Mouse (Mus musculus): ENCODE data around the gene Lrp5. TPM values are rescaled to one million over a fixed set of nuclear protein-coding genes. Genes with fewer than 3 reads are reported as not detected.

Gene Lrp5
- polyA plus RNA-seq, 1 experiment from 2014 or later = 2.3 TPM

GRCm38 (mm10) chr19:3539456-3539855 lies 146.9 kb downstream of the Lrp5 start:
- no peaks in the 10 kb centered on the region for H3K27me3 ChIP-seq
- no peak overlapping the region for H3K4me2 ChIP-seq (replicated peaks)
- H3K4me3 ChIP-seq = no peak overlapping the region
- no peaks in the 10 kb centered on the region; the same call in 1 of the 2 replicates for H3K4me1 ChIP-seq
- 93% methylated on average over 5 of the region's 5 CpGs for WGBS
- H3K9ac ChIP-seq (replicated peaks) = no peak overlapping the region
- no peak overlapping the region for H3K27ac ChIP-seq (replicated peaks)
- H3K36me3 ChIP-seq = peaks cover 10% of the 10 kb centered on the region; the same call in 1 of the 2 replicates
- no peaks in the 10 kb centered on the region for H3K9me3 ChIP-seq
- ATAC-seq (replicated peaks) = no peak

- 93% methylated on average over 6 of the region's 6 CpGs for WGBS
- Histone ChIP-seq H3K9me3 (no peaks in the 10 kb centered on the region), H3K4me2 (replicated peaks) (no peak overlapping the region), H3K4me1 (no peaks in the 10 kb centered on the region), H3K36me3 (peaks cover 10% of the 10 kb centered on the region; the same call in 1 of the 2 replicates), H3K27me3 (no peaks in the 10 kb centered on the region), H3K4me3 (no peak overlapping the region), H3K27ac (replicated peaks) (no peak overlapping the region), H3K9ac (replicated peaks) (no peak overlapping the region)
- ATAC-seq (replicated peaks) = no peak
These were observed 148.7 kb downstream of the Lrp5 start for GRCm38 (mm10) chr19:3537658-3538057.

GRCm38 (mm10) chr19:3534945-3535344 lies 151.4 kb downstream of the Lrp5 start:
- H3K27me3 ChIP-seq = no peaks in the 10 kb centered on the region
- WGBS = 89% methylated on average over 3 of the region's 3 CpGs
- H3K4me2 ChIP-seq (replicated peaks) = no peak overlapping the region
- no peaks in the 10 kb centered on the region for H3K4me1 ChIP-seq
- H3K4me3 ChIP-seq = no peak overlapping the region
- 0 out of 2 replicates have a peak, but pooled peaks cover 2% of the 10 kb centered on the region for H3K36me3 ChIP-seq
- ATAC-seq (replicated peaks) = no peak
- no peak overlapping the region for H3K9ac ChIP-seq (replicated peaks)
- no peaks in the 10 kb centered on the region for H3K9me3 ChIP-seq
- H3K27ac ChIP-seq (replicated peaks) = no peak overlapping the region

Other genes with a start within 250 kb of the Lrp5 start
- 62.5 and 69.6 TPM in 2 replicates for gene Ppp6r3, start 110.8 kb downstream of the Lrp5 start, polyA plus RNA-seq (2015; fragmentation: Nextera tagmentation; extraction: Ambion mirVana)
- 31.3 and 35.1 TPM in 2 replicates for gene 1810055G02Rik, start 21.7 kb upstream of the Lrp5 start, polyA plus RNA-seq (2015; fragmentation: Nextera tagmentation; extraction: Ambion mirVana)
- 52.3 and 62.9 TPM in 2 replicates for gene Kmt5b, start 80.9 kb upstream of the Lrp5 start, polyA plus RNA-seq (2015; fragmentation: Nextera tagmentation; extraction: Ambion mirVana)
- gene Chka, start 165.2 kb upstream of the Lrp5 start, polyA plus RNA-seq (2015; fragmentation: Nextera tagmentation; extraction: Ambion mirVana) = 62.4 and 62.5 TPM in 2 replicates
- gene Tcirg1, start 220.6 kb upstream of the Lrp5 start, polyA plus RNA-seq (2015; fragmentation: Nextera tagmentation; extraction: Ambion mirVana) = 11.9 and 13.3 TPM in 2 replicates
- gene Ndufs8, start 226.2 kb upstream of the Lrp5 start, polyA plus RNA-seq (2015; fragmentation: Nextera tagmentation; extraction: Ambion mirVana) = 195 and 201 TPM in 2 replicates
- gene Aldh3b1, start 243.2 kb upstream of the Lrp5 start, polyA plus RNA-seq (2015; fragmentation: Nextera tagmentation; extraction: Ambion mirVana) = 1.5 and 1.8 TPM in 2 replicates
- gene Unc93b1, start 248.6 kb upstream of the Lrp5 start, polyA plus RNA-seq (2015; fragmentation: Nextera tagmentation; extraction: Ambion mirVana) = 6.6 and 6.9 TPM in 2 replicates

Measured in forebrain, embryonic 15.5 days (tissue).